Mouse (Mus musculus) limb, embryonic 10.5 days (tissue): ENCODE results near the gene Pou2f3. TPM values are rescaled to one million over a fixed set of nuclear protein-coding genes. Genes with fewer than 3 reads are reported as not detected.

ENCODE experiments used
- DNase-seq: peaks from one replicate; pipeline ENCODE4 v3.0.0-alpha.2; 2017; ENCODE audit warnings: low spot score
- H3K27ac ChIP-seq: fragments of 300-500 bp; sonication (generic); 2 replicates; pipeline ENCODE4 v1.5.1; 2016; ENCODE audit warnings: mild to moderate bottlenecking
- H3K27me3 ChIP-seq: fragments of 300-500 bp; sonication (generic); 2 replicates; pipeline ENCODE4 v1.6.1; 2016; ENCODE audit warnings: low read depth, mild to moderate bottlenecking; ENCODE audit not compliant: poor library complexity, severe bottlenecking
- H3K36me3 ChIP-seq: fragments of 300-500 bp; sonication (generic); 2 replicates; pipeline ENCODE4 v1.6.1; 2016; ENCODE audit warnings: mild to moderate bottlenecking, moderate library complexity
- H3K4me1 ChIP-seq: fragments of 300-500 bp; sonication (generic); 2 replicates; pipeline ENCODE4 v1.6.1; 2016
- H3K4me3 ChIP-seq: fragments of 300-500 bp; sonication (generic); 2 replicates; pipeline ENCODE4 v1.5.1; 2016; ENCODE audit warnings: mild to moderate bottlenecking, moderate library complexity
- H3K9me3 ChIP-seq: fragments of 300-500 bp; sonication (generic); replicated peaks from 2 replicates; pipeline ENCODE4 v1.6.1; 2016; ENCODE audit warnings: mild to moderate bottlenecking
- WGBS: fragments of 180-500 bp; shearing (Covaris S2); methylation state at CpG from one replicate; pipeline ENCODE4 v1.1.7; 2016; 5-methylcytosine and 5-hydroxymethylcytosine counted together
- polyA plus RNA-seq: library from polyadenylated mRNA; unstranded; fragments of >200 nt; fragmentation: Nextera tagmentation; extraction: Ambion mirVana; gene quantifications from 2 replicates; pipeline ENCODE4 v1.2.1, GENCODE M21; 2016

Gene Pou2f3
- polyA plus RNA-seq = 0.08 TPM in 1 of 2 replicates, not detected in the other

- Histone ChIP-seq H3K27me3 (peaks cover 40% of the 10 kb centered on the region), H3K4me1 (peaks cover 28% of the 10 kb centered on the region), H3K9me3 (no peaks in the 10 kb centered on the region), H3K36me3 (no peaks in the 10 kb centered on the region), H3K4me3 (peak within 1 kb of the TSS; percentile 29), H3K27ac (peak within 1 kb of the TSS; percentile 32)
- 3% methylated on average over 13 of the region's 13 CpGs for WGBS
- DNase-seq = peak; percentile 41
These were observed at the start of gene Pou2f3 for GRCm38 (mm10) chr9:43210190-43210682. Gene Pou2f3 (minus strand): TSS chr9:43210369.

- 3% methylated on average over 5 of the region's 5 CpGs for WGBS
- peak; percentile 83 for DNase-seq
- H3K36me3 ChIP-seq = no peaks in the 10 kb centered on the region
- H3K27ac ChIP-seq = peak overlapping the region; percentile 96
- no peaks in the 10 kb centered on the region for H3K27me3 ChIP-seq
- peak overlapping the region; percentile 42 for H3K4me3 ChIP-seq
- no peaks in the 10 kb centered on the region for H3K9me3 ChIP-seq
- peaks cover 88% of the 10 kb centered on the region for H3K4me1 ChIP-seq
These were observed 43.1 kb upstream of the Pou2f3 start for GRCm38 (mm10) chr9:43253271-43253681.

GRCm38 (mm10) chr9:43252790-43253189 is 42.6 kb upstream of the Pou2f3 start:
- H3K27me3 ChIP-seq = no peaks in the 10 kb centered on the region
- peak; percentile 86 for DNase-seq
- peaks cover 90% of the 10 kb centered on the region for H3K4me1 ChIP-seq
- no peaks in the 10 kb centered on the region for H3K36me3 ChIP-seq
- H3K27ac ChIP-seq = peak overlapping the region; percentile 96
- WGBS = 16% methylated on average over 3 of the region's 3 CpGs
- H3K9me3 ChIP-seq = no peaks in the 10 kb centered on the region
- H3K4me3 ChIP-seq = peak overlapping the region; percentile 42

- no peak overlapping the region for H3K4me3 ChIP-seq
- WGBS = 94% methylated on average over 2 of the region's 2 CpGs
- H3K4me1 ChIP-seq = peaks cover 91% of the 10 kb centered on the region
- DNase-seq = no peak
- no peaks in the 10 kb centered on the region for H3K27me3 ChIP-seq
- H3K9me3 ChIP-seq = no peaks in the 10 kb centered on the region
- H3K36me3 ChIP-seq = no peaks in the 10 kb centered on the region
- peak overlapping the region; percentile 96 for H3K27ac ChIP-seq
These were observed 41.6 kb upstream of the Pou2f3 start for GRCm38 (mm10) chr9:43251786-43252185.

GRCm38 (mm10) chr9:43246738-43247180 is 36.6 kb upstream of the Pou2f3 start:
- H3K9me3 ChIP-seq = no peaks in the 10 kb centered on the region
- WGBS = 32% methylated on average over 10 of the region's 10 CpGs
- peaks cover 82% of the 10 kb centered on the region for H3K4me1 ChIP-seq
- H3K36me3 ChIP-seq = no peaks in the 10 kb centered on the region
- no peak overlapping the region for H3K4me3 ChIP-seq
- no peaks in the 10 kb centered on the region for H3K27me3 ChIP-seq
- peak; percentile 45 for DNase-seq
- peak overlapping the region; percentile 68 for H3K27ac ChIP-seq

- DNase-seq = no peak
- peaks cover 82% of the 10 kb centered on the region for H3K4me1 ChIP-seq
These were observed 35.8 kb upstream of the Pou2f3 start for GRCm38 (mm10) chr9:43245801-43246570.

GRCm38 (mm10) chr9:43242432-43242831 is 32.3 kb upstream of the Pou2f3 start:
- DNase-seq = no peak
- Histone ChIP-seq H3K9me3 (no peaks in the 10 kb centered on the region), H3K4me1 (peaks cover 86% of the 10 kb centered on the region), H3K4me3 (no peak overlapping the region), H3K27ac (no peak overlapping the region), H3K27me3 (no peaks in the 10 kb centered on the region), H3K36me3 (0 out of 2 replicates have a peak, but pooled peaks cover 4% of the 10 kb centered on the region)
- WGBS = 75% methylated on average over 5 of the region's 5 CpGs

More at GRCm38 (mm10) chr9:43245801-43246570, 35.8 kb upstream of the Pou2f3 start:
- Histone ChIP-seq H3K36me3 (no peaks in the 10 kb centered on the region), H3K9me3 (no peaks in the 10 kb centered on the region), H3K4me3 (no peak overlapping the region), H3K27me3 (no peaks in the 10 kb centered on the region), H3K27ac (peak overlapping the region; percentile 68)
- WGBS = 85% methylated on average over 7 of the region's 7 CpGs

- Histone ChIP-seq H3K36me3 (peaks cover 8% of the 10 kb centered on the region; the same call in 1 of the 2 replicates), H3K4me1 (peaks cover 86% of the 10 kb centered on the region), H3K9me3 (no peaks in the 10 kb centered on the region), H3K27me3 (no peaks in the 10 kb centered on the region), H3K4me3 (no peak overlapping the region), H3K27ac (peak overlapping the region; percentile 93; the same call in 1 of the 2 replicates)
- WGBS = 85% methylated on average over 8 of the region's 8 CpGs
- DNase-seq = no peak
These were observed 31.8 kb upstream of the Pou2f3 start for GRCm38 (mm10) chr9:43241970-43242369.

GRCm38 (mm10) chr9:43241291-43241690 is 31.1 kb upstream of the Pou2f3 start:
- peaks cover 14% of the 10 kb centered on the region for H3K36me3 ChIP-seq
- peak overlapping the region; percentile 93 for H3K27ac ChIP-seq
- WGBS = 54% methylated on average over 4 of the region's 4 CpGs
- peaks cover 86% of the 10 kb centered on the region for H3K4me1 ChIP-seq
- no peaks in the 10 kb centered on the region for H3K9me3 ChIP-seq
- no peak for DNase-seq
- no peaks in the 10 kb centered on the region for H3K27me3 ChIP-seq
- no peak overlapping the region for H3K4me3 ChIP-seq

GRCm38 (mm10) chr9:43240594-43240900 is 30.4 kb upstream of the Pou2f3 start:
- H3K27me3 ChIP-seq = no peaks in the 10 kb centered on the region

GRCm38 (mm10) chr9:43239712-43240593 is 29.8 kb upstream of the Pou2f3 start, which contains the start of gene Oaf:
Gene Oaf (minus strand): TSS chr9:43239911.
- WGBS = under 1% methylated on average over 44 of the region's 44 CpGs
- Histone ChIP-seq H3K9me3 (no peaks in the 10 kb centered on the region), H3K4me3 (peak within 1 kb of the TSS; percentile 85), H3K4me1 (peaks cover 79% of the 10 kb centered on the region), H3K36me3 (peaks cover 28% of the 10 kb centered on the region), H3K27ac (peak within 1 kb of the TSS; percentile 93), H3K27me3 (no peaks in the 10 kb centered on the region)
- peak; percentile 95 for DNase-seq

More at GRCm38 (mm10) chr9:43240594-43240900, 30.4 kb upstream of the Pou2f3 start:
- H3K4me1 ChIP-seq = peaks cover 84% of the 10 kb centered on the region
- peaks cover 22% of the 10 kb centered on the region for H3K36me3 ChIP-seq
- no peaks in the 10 kb centered on the region for H3K9me3 ChIP-seq
- WGBS = 37% methylated on average over 2 of the region's 2 CpGs
- no peak for DNase-seq
- H3K4me3 ChIP-seq = peak overlapping the region; percentile 85
- H3K27ac ChIP-seq = peak overlapping the region; percentile 93

GRCm38 (mm10) chr9:43238631-43239545 is 28.7 kb upstream of the Pou2f3 start:
- peaks cover 78% of the 10 kb centered on the region for H3K4me1 ChIP-seq
- peaks cover 38% of the 10 kb centered on the region for H3K36me3 ChIP-seq
- no peaks in the 10 kb centered on the region for H3K27me3 ChIP-seq
- DNase-seq = peak; percentile 62
- peak overlapping the region; percentile 85 for H3K4me3 ChIP-seq
- H3K9me3 ChIP-seq = no peaks in the 10 kb centered on the region
- WGBS = under 1% methylated on average over 51 of the region's 51 CpGs
- H3K27ac ChIP-seq = peak overlapping the region; percentile 93
